Mouse (Mus musculus): ENCODE results near the gene Deup1. TPM values are rescaled to one million over a fixed set of nuclear protein-coding genes. Genes with fewer than 3 reads are reported as not detected.
A peak's percentile ranks its signal among the peaks of the same experiment; 100 is the strongest.

Deup1 gene
- polyA plus RNA-seq, 1 experiment from 2014 or later, result 0.82 TPM

GRCm38 (mm10) chr9:15624739-15625138, 3.0 kb downstream of the Deup1 start:
- Histone ChIP-seq H3K4me2 (replicated peaks; ENCODE audit: low read depth, low read length) (no peak overlapping the region), H3K27ac (ENCODE audit: low read length) (no peak overlapping the region), H3K27me3 (ENCODE audit: insufficient read depth, low read length) (no peaks in the 10 kb centered on the region), H3K9ac (replicated peaks; ENCODE audit: low read length) (no peak overlapping the region), H3K36me3 (ENCODE audit: insufficient read depth, low read length) (no peaks in the 10 kb centered on the region), H3K4me3 (ENCODE audit: low read length) (no peak overlapping the region), H3K4me1 (ENCODE audit: insufficient read depth, low read length) (peaks cover 9% of the 10 kb centered on the region), H3K9me3 (ENCODE audit: low read length) (no peaks in the 10 kb centered on the region)
- no peak for ATAC-seq (ENCODE audit: low FRiP score, low TSS enrichment)
- 68% methylated on average over 3 of the region's 3 CpGs for WGBS

GRCm38 (mm10) chr9:15619767-15620166, 8.0 kb downstream of the Deup1 start:
- no peak for ATAC-seq (ENCODE audit: low FRiP score, low TSS enrichment)

GRCm38 (mm10) chr9:15619020-15619590, 8.6 kb downstream of the Deup1 start:
- no peak overlapping the region for H3K4me2 ChIP-seq (replicated peaks; ENCODE audit: low read depth, low read length)
- no peak overlapping the region for H3K4me3 ChIP-seq (ENCODE audit: low read length)
- H3K27me3 ChIP-seq (ENCODE audit: insufficient read depth, low read length), result no peaks in the 10 kb centered on the region
- no peaks in the 10 kb centered on the region for H3K9me3 ChIP-seq (ENCODE audit: low read length)
- peak; percentile 53; the same call in 1 of the 2 replicates for ATAC-seq (ENCODE audit: low FRiP score, low TSS enrichment)
- no peak overlapping the region for H3K9ac ChIP-seq (replicated peaks; ENCODE audit: low read length)
- H3K27ac ChIP-seq (ENCODE audit: low read length), result no peak overlapping the region
- WGBS, result 15% methylated on average over 10 of the region's 10 CpGs
- H3K36me3 ChIP-seq (ENCODE audit: insufficient read depth, low read length), result no peaks in the 10 kb centered on the region
- H3K4me1 ChIP-seq (ENCODE audit: insufficient read depth, low read length), result peaks cover 8% of the 10 kb centered on the region

More at GRCm38 (mm10) chr9:15619767-15620166, 8.0 kb downstream of the Deup1 start:
- H3K4me2 ChIP-seq (replicated peaks; ENCODE audit: low read depth, low read length), result no peak overlapping the region
- peaks cover 8% of the 10 kb centered on the region for H3K4me1 ChIP-seq (ENCODE audit: insufficient read depth, low read length)
- no peaks in the 10 kb centered on the region for H3K9me3 ChIP-seq (ENCODE audit: low read length)
- no peak overlapping the region for H3K4me3 ChIP-seq (ENCODE audit: low read length)
- H3K36me3 ChIP-seq (ENCODE audit: insufficient read depth, low read length), result no peaks in the 10 kb centered on the region
- WGBS, result 43% methylated on average over 1 of the region's 1 CpGs
- no peaks in the 10 kb centered on the region for H3K27me3 ChIP-seq (ENCODE audit: insufficient read depth, low read length)
- H3K27ac ChIP-seq (ENCODE audit: low read length), result no peak overlapping the region
- no peak overlapping the region for H3K9ac ChIP-seq (replicated peaks; ENCODE audit: low read length)

GRCm38 (mm10) chr9:15617061-15617460, 10.7 kb downstream of the Deup1 start:
- ATAC-seq (ENCODE audit: low FRiP score, low TSS enrichment), result no peak
- H3K27ac ChIP-seq (ENCODE audit: low read length), result no peak overlapping the region
- H3K9ac ChIP-seq (replicated peaks; ENCODE audit: low read length), result no peak overlapping the region
- no peaks in the 10 kb centered on the region for H3K9me3 ChIP-seq (ENCODE audit: low read length)
- no peak overlapping the region for H3K4me2 ChIP-seq (replicated peaks; ENCODE audit: low read depth, low read length)
- H3K36me3 ChIP-seq (ENCODE audit: insufficient read depth, low read length), result no peaks in the 10 kb centered on the region
- WGBS, result 56% methylated on average over 7 of the region's 7 CpGs
- H3K4me3 ChIP-seq (ENCODE audit: low read length), result no peak overlapping the region
- peaks cover 8% of the 10 kb centered on the region for H3K4me1 ChIP-seq (ENCODE audit: insufficient read depth, low read length)
- no peaks in the 10 kb centered on the region for H3K27me3 ChIP-seq (ENCODE audit: insufficient read depth, low read length)

- 36% methylated on average over 6 of the region's 6 CpGs for WGBS
- H3K36me3 ChIP-seq (ENCODE audit: insufficient read depth, low read length), result no peaks in the 10 kb centered on the region
- ATAC-seq (ENCODE audit: low FRiP score, low TSS enrichment), result peak; percentile 75
Measured at GRCm38 (mm10) chr9:15616471-15616870, 11.3 kb downstream of the Deup1 start.

GRCm38 (mm10) chr9:15609280-15609930, 18.3 kb downstream of the Deup1 start:
- no peaks in the 10 kb centered on the region for H3K4me1 ChIP-seq (ENCODE audit: insufficient read depth, low read length)
- H3K4me2 ChIP-seq (replicated peaks; ENCODE audit: low read depth, low read length), result no peak overlapping the region
- H3K9me3 ChIP-seq (ENCODE audit: low read length), result no peaks in the 10 kb centered on the region; the same call in 1 of the 2 replicates
- 93% methylated on average over 5 of the region's 5 CpGs for WGBS
- H3K4me3 ChIP-seq (ENCODE audit: low read length), result no peak overlapping the region
- H3K27me3 ChIP-seq (ENCODE audit: insufficient read depth, low read length), result no peaks in the 10 kb centered on the region
- no peak overlapping the region for H3K9ac ChIP-seq (replicated peaks; ENCODE audit: low read length)
- H3K27ac ChIP-seq (ENCODE audit: low read length), result no peak overlapping the region
- ATAC-seq (ENCODE audit: low FRiP score, low TSS enrichment), result no peak
- no peaks in the 10 kb centered on the region for H3K36me3 ChIP-seq (ENCODE audit: insufficient read depth, low read length)

More at GRCm38 (mm10) chr9:15616471-15616870, 11.3 kb downstream of the Deup1 start:
- Histone ChIP-seq H3K9ac (replicated peaks; ENCODE audit: low read length) (no peak overlapping the region), H3K4me1 (ENCODE audit: insufficient read depth, low read length) (peaks cover 8% of the 10 kb centered on the region), H3K9me3 (ENCODE audit: low read length) (no peaks in the 10 kb centered on the region), H3K4me3 (ENCODE audit: low read length) (no peak overlapping the region), H3K4me2 (replicated peaks; ENCODE audit: low read depth, low read length) (no peak overlapping the region), H3K27ac (ENCODE audit: low read length) (no peak overlapping the region), H3K27me3 (ENCODE audit: insufficient read depth, low read length) (no peaks in the 10 kb centered on the region)

GRCm38 (mm10) chr9:15607601-15608000, 20.1 kb downstream of the Deup1 start:
- H3K4me1 ChIP-seq (ENCODE audit: insufficient read depth, low read length), result no peaks in the 10 kb centered on the region
- H3K4me2 ChIP-seq (replicated peaks; ENCODE audit: low read depth, low read length), result no peak overlapping the region
- ATAC-seq (ENCODE audit: low FRiP score, low TSS enrichment), result no peak
- H3K4me3 ChIP-seq (ENCODE audit: low read length), result no peak overlapping the region
- H3K27me3 ChIP-seq (ENCODE audit: insufficient read depth, low read length), result no peaks in the 10 kb centered on the region
- H3K9me3 ChIP-seq (ENCODE audit: low read length), result no peaks in the 10 kb centered on the region; the same call in 1 of the 2 replicates
- no peak overlapping the region for H3K27ac ChIP-seq (ENCODE audit: low read length)
- H3K9ac ChIP-seq (replicated peaks; ENCODE audit: low read length), result no peak overlapping the region
- 81% methylated on average over 2 of the region's 2 CpGs for WGBS
- H3K36me3 ChIP-seq (ENCODE audit: insufficient read depth, low read length), result no peaks in the 10 kb centered on the region

GRCm38 (mm10) chr9:15603156-15603555, 24.6 kb downstream of the Deup1 start:
- H3K4me2 ChIP-seq (replicated peaks; ENCODE audit: low read depth, low read length), result no peak overlapping the region
- WGBS, result 60% methylated on average over 8 of the region's 8 CpGs

GRCm38 (mm10) chr9:15600859-15601540, 26.7 kb downstream of the Deup1 start:
- Histone ChIP-seq H3K4me3 (ENCODE audit: low read length) (no peak overlapping the region), H3K4me1 (ENCODE audit: insufficient read depth, low read length) (0 out of 2 replicates have a peak, but pooled peaks cover 5% of the 10 kb centered on the region), H3K9ac (replicated peaks; ENCODE audit: low read length) (no peak overlapping the region), H3K36me3 (ENCODE audit: insufficient read depth, low read length) (no peaks in the 10 kb centered on the region), H3K27me3 (ENCODE audit: insufficient read depth, low read length) (no peaks in the 10 kb centered on the region), H3K4me2 (replicated peaks; ENCODE audit: low read depth, low read length) (no peak overlapping the region), H3K9me3 (ENCODE audit: low read length) (no peaks in the 10 kb centered on the region), H3K27ac (ENCODE audit: low read length) (peak overlapping the region; percentile 14; the same call in 1 of the 2 replicates)
- ATAC-seq (ENCODE audit: low FRiP score, low TSS enrichment), result no peak
- 53% methylated on average over 5 of the region's 5 CpGs for WGBS

More at GRCm38 (mm10) chr9:15603156-15603555, 24.6 kb downstream of the Deup1 start:
- Histone ChIP-seq H3K4me1 (ENCODE audit: insufficient read depth, low read length) (0 out of 2 replicates have a peak, but pooled peaks cover 5% of the 10 kb centered on the region), H3K36me3 (ENCODE audit: insufficient read depth, low read length) (no peaks in the 10 kb centered on the region), H3K9me3 (ENCODE audit: low read length) (no peaks in the 10 kb centered on the region), H3K27ac (ENCODE audit: low read length) (no peak overlapping the region), H3K27me3 (ENCODE audit: insufficient read depth, low read length) (no peaks in the 10 kb centered on the region), H3K9ac (replicated peaks; ENCODE audit: low read length) (no peak overlapping the region), H3K4me3 (ENCODE audit: low read length) (no peak overlapping the region)
- peak; percentile 81 for ATAC-seq (ENCODE audit: low FRiP score, low TSS enrichment)
